Mouse (Mus musculus): ENCODE results near the gene Ifna16.

The Ifna16 gene

GRCm38 (mm10) chr4:88642526-88642925, 34.2 kb downstream of the Ifna16 start:
- DNase-seq (ENCODE audit: low spot score) = no peak

DNA sequence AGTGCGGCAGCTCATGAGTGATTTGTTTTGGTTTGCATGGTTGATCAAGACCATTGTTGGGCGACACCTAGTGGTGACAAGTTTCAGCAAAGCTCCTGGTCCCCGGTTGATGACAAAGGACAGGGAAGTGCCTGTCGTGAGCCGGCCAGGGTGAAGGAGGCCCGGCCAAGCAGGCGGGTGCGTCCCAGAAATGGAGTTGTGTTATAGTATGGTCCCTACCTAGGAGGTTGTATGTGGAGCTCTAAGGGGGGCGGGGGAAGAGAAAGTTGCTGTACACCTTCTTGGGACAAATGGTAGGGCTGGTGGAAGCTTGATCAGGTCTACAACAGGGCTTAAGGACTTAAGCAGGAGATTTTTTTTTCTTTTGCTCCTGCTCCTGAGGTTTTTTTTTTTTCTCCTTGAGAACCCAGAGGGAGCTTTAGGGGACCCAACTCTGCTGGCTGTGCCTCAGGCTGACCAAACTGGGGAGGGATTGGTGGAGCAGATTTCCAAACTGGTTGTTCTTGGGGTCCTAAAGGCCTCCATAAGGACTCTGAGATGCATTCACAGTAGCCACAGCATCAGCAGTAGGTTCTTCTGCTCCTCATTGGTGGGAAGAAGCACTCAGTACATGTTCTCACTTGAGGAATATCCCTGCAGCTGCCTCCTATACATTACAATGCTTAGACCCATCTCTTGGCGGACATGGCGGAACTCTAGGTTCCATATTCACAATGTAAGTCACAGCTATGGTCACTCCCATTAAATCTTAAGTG, 35.5 kb downstream of the Ifna16 start:
- peak; percentile 65 for DNase-seq (ENCODE audit: low spot score)

DNA sequence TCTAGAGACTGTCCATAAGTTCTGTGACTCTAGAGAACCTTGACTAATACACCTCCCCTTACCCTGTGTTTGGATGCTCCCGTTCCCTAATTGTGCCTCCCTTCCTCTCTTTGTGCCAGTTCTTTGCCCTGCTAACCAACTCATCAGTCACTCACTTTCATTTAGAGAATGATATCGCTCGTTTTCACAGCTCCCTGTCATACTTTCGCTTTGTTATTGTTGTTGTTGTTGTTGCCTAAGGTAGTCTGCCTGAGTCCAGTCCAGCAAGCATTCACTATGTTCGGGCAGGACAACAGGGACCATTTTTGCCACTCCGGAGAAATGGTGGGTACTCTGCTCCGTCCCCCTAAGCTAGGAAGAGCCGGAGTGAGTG, 36.0 kb downstream of the Ifna16 start:
- no peak for DNase-seq (ENCODE audit: low spot score)

GRCm38 (mm10) chr4:88634311-88634710, 42.4 kb downstream of the Ifna16 start, which contains the start of gene C87499:
C87499 (minus strand) TSS chr4:88634411.
- DNase-seq (ENCODE audit: low spot score) = no peak
